20 mouse cellular contexts compared by ENCODE assay signal in genomic region chr14:47395007-47395406, GRCm38 (mm10). TPM values are rescaled to one million over a fixed set of nuclear protein-coding genes. Genes with fewer than 3 reads are reported as not detected.
DNase-seq lines count a peak whose midpoint lies in the region; ATAC-seq and TF ChIP-seq lines count a peak whose summit lies in the region.
"Had no signal": no experiment of that assay in that cellular context is flagged by ENCODE, and none has a peak within 500 bp of the region (broad histone marks: within the 10 kb centered on the region; RNA-seq: fewer than 3 reads in every experiment).

No protein-coding gene starts in this region.

- WGBS in midbrain, postnatal 0 days = 93% methylated on average over 6 of the region's 6 CpGs
- 90% methylated on average over 6 of the region's 6 CpGs for WGBS in midbrain, embryonic 16.5 days
- WGBS in heart, embryonic 10.5 days = 93% methylated on average over 6 of the region's 6 CpGs
- WGBS in liver, embryonic 12.5 days (ENCODE audit: insufficient replicate concordance) = 94% methylated on average over 6 of the region's 6 CpGs

- no peaks in the 10 kb centered on the region for H3K4me1 ChIP-seq in midbrain, postnatal 0 days (ENCODE audit: insufficient read depth, low read length)
- no peaks in the 10 kb centered on the region for H3K4me1 ChIP-seq in midbrain, embryonic 16.5 days (ENCODE audit: control insufficient read depth, insufficient read depth, low read length)
- no peaks in the 10 kb centered on the region for H3K4me1 ChIP-seq in heart, embryonic 10.5 days
- H3K4me1 ChIP-seq in liver, embryonic 12.5 days = no peaks in the 10 kb centered on the region
- H3K4me1 ChIP-seq: limb, embryonic 15.5 days; midbrain, embryonic 15.5 days; stomach, embryonic 15.5 days had no signal

- 0 out of 2 replicates have a peak overlapping the region, but pooled peaks have one; percentile 3 for H3K27ac ChIP-seq in midbrain, postnatal 0 days (ENCODE audit: low read depth, low read length)
- no peak overlapping the region for H3K27ac ChIP-seq in midbrain, embryonic 16.5 days (ENCODE audit: low read length)
- no peak overlapping the region for H3K27ac ChIP-seq in heart, embryonic 10.5 days
- no peak overlapping the region for H3K27ac ChIP-seq in liver, embryonic 12.5 days
- H3K27ac ChIP-seq: forebrain, embryonic 10.5 days; layer of hippocampus, adult 2 months; limb, embryonic 15.5 days; midbrain, embryonic 15.5 days; neural tube, embryonic 13.5 days; stomach, embryonic 15.5 days had no signal

- H3K9ac ChIP-seq in midbrain, postnatal 0 days (replicated peaks; ENCODE audit: low read length, poor library complexity, severe bottlenecking) = no peak overlapping the region
- H3K9ac ChIP-seq in midbrain, embryonic 16.5 days (ENCODE audit: low read depth, low read length) = no peak overlapping the region
- H3K9ac ChIP-seq in liver, embryonic 12.5 days = no peak overlapping the region
- H3K9ac ChIP-seq: forebrain, postnatal 0 days; limb, embryonic 15.5 days; midbrain, embryonic 15.5 days; neural tube, embryonic 13.5 days; stomach, embryonic 15.5 days had no signal

- no peaks in the 10 kb centered on the region for H3K27me3 ChIP-seq in midbrain, postnatal 0 days (ENCODE audit: insufficient read depth, low read length)
- H3K27me3 ChIP-seq in midbrain, embryonic 16.5 days (ENCODE audit: control insufficient read depth, insufficient read depth, low read depth, low read length) = no peaks in the 10 kb centered on the region
- no peaks in the 10 kb centered on the region for H3K27me3 ChIP-seq in heart, embryonic 10.5 days (ENCODE audit: insufficient read depth, poor library complexity, severe bottlenecking)
- no peaks in the 10 kb centered on the region for H3K27me3 ChIP-seq in liver, embryonic 12.5 days (replicated peaks)
- H3K27me3 ChIP-seq: CH12.LX; limb, embryonic 15.5 days; midbrain, embryonic 15.5 days; neural tube, embryonic 13.5 days; stomach, embryonic 15.5 days had no signal

- no peaks in the 10 kb centered on the region for H3K36me3 ChIP-seq in midbrain, postnatal 0 days (ENCODE audit: insufficient read depth, low read length)
- H3K36me3 ChIP-seq in midbrain, embryonic 16.5 days (ENCODE audit: control insufficient read depth, insufficient read depth, low read length) = no peaks in the 10 kb centered on the region
- H3K36me3 ChIP-seq in heart, embryonic 10.5 days = peaks cover 96% of the 10 kb centered on the region
- peaks cover 100% of the 10 kb centered on the region for H3K36me3 ChIP-seq in liver, embryonic 12.5 days
- H3K36me3 ChIP-seq: midbrain, embryonic 15.5 days had no signal

- no peak for ATAC-seq in midbrain, postnatal 0 days (ENCODE audit: low FRiP score)
- no peak for ATAC-seq in midbrain, embryonic 16.5 days
- no peak for ATAC-seq in liver, embryonic 12.5 days

- no peaks in the 10 kb centered on the region for H3K9me3 ChIP-seq in midbrain, postnatal 0 days (ENCODE audit: low read length)
- no peaks in the 10 kb centered on the region for H3K9me3 ChIP-seq in midbrain, embryonic 16.5 days (replicated peaks; ENCODE audit: control insufficient read depth, low read length, poor library complexity, severe bottlenecking)
- no peaks in the 10 kb centered on the region for H3K9me3 ChIP-seq in heart, embryonic 10.5 days
- no peaks in the 10 kb centered on the region for H3K9me3 ChIP-seq in liver, embryonic 12.5 days (replicated peaks)
- H3K9me3 ChIP-seq: forebrain, embryonic 10.5 days; limb, embryonic 15.5 days; midbrain, embryonic 15.5 days; neural tube, embryonic 13.5 days; stomach, embryonic 15.5 days had no signal

- no peak for DNase-seq in midbrain, postnatal 0 days (ENCODE audit: low spot score)
- DNase-seq in 416B (ENCODE audit: low read depth) = peak; percentile 60
- DNase-seq in CD4-positive, CD25-positive, alpha-beta regulatory T cell, adult 2 months (ENCODE audit: low read depth, low spot score) = peak; percentile 51
- peak; percentile 71 for DNase-seq in naive thymus-derived CD4-positive, alpha-beta T cell, adult 2 months (ENCODE audit: low read depth)
- no peak for DNase-seq in heart, embryonic 10.5 days (ENCODE audit: low spot score)
- DNase-seq: cerebellum, adult 18-20 months; gastrocnemius, postnatal 36 days; kidney, adult 2 months; kidney, postnatal 10 days; lung, postnatal 10 days had no signal

- no peak for TF ChIP-seq CTCF in midbrain, postnatal 0 days (IDR thresholded peaks at IDR 0.05)

- no peak overlapping the region for H3K4me3 ChIP-seq in midbrain, postnatal 0 days (ENCODE audit: low read depth, low read length)
- no peak overlapping the region for H3K4me3 ChIP-seq in midbrain, embryonic 16.5 days (ENCODE audit: low read depth, low read length)
- H3K4me3 ChIP-seq in heart, embryonic 10.5 days = no peak overlapping the region
- no peak overlapping the region for H3K4me3 ChIP-seq in liver, embryonic 12.5 days
- H3K4me3 ChIP-seq: forebrain, embryonic 10.5 days; layer of hippocampus, adult 2 months; limb, embryonic 15.5 days; midbrain, embryonic 15.5 days; neural tube, embryonic 13.5 days; stomach, embryonic 15.5 days had no signal

- no peak overlapping the region for H3K4me2 ChIP-seq in midbrain, postnatal 0 days (ENCODE audit: low read depth, low read length, poor library complexity, severe bottlenecking)
- no peak overlapping the region for H3K4me2 ChIP-seq in midbrain, embryonic 16.5 days (ENCODE audit: low read length)
- no peak overlapping the region for H3K4me2 ChIP-seq in liver, embryonic 12.5 days
- H3K4me2 ChIP-seq: limb, embryonic 15.5 days; midbrain, embryonic 15.5 days; stomach, embryonic 15.5 days had no signal

RNA-seq across cellular contexts. Expression of gene Dlgap5, which starts 23.2 kb away (rescaled TPM):
- 1.2 and 1.7 TPM in 2 replicates for total RNA-seq in midbrain, postnatal 0 days (2014; rRNA removed)
- polyA plus RNA-seq in midbrain, postnatal 0 days (2015; fragmentation: Nextera tagmentation; extraction: Ambion mirVana) = 1.9 and 2.2 TPM in 2 replicates
- 3.8 and 4.4 TPM in 2 replicates for polyA plus RNA-seq in midbrain, embryonic 16.5 days (2015; fragmentation: Nextera tagmentation; extraction: Ambion mirVana)
- polyA plus RNA-seq in heart, embryonic 10.5 days (2016; fragmentation: Nextera tagmentation; extraction: Ambion mirVana) = 55.9 and 65.2 TPM in 2 replicates
- 68.0 and 73.9 TPM in 2 replicates for polyA plus RNA-seq in liver, embryonic 12.5 days (2016; fragmentation: Nextera tagmentation; extraction: Ambion mirVana)

RNA-seq across cellular contexts. Expression of gene Lgals3, which starts 27.5 kb away (rescaled TPM):
- 3.7 and 14.6 TPM in 2 replicates for total RNA-seq in midbrain, postnatal 0 days (2014; rRNA removed)
- 5.2 and 6.3 TPM in 2 replicates for polyA plus RNA-seq in midbrain, postnatal 0 days (2015; fragmentation: Nextera tagmentation; extraction: Ambion mirVana)
- polyA plus RNA-seq in midbrain, embryonic 16.5 days (2015; fragmentation: Nextera tagmentation; extraction: Ambion mirVana) = 2.6 and 5.0 TPM in 2 replicates
- 1.4 and 2.2 TPM in 2 replicates for polyA plus RNA-seq in heart, embryonic 10.5 days (2016; fragmentation: Nextera tagmentation; extraction: Ambion mirVana)
- 13.7 and 14.6 TPM in 2 replicates for polyA plus RNA-seq in liver, embryonic 12.5 days (2016; fragmentation: Nextera tagmentation; extraction: Ambion mirVana)

RNA-seq across cellular contexts. Expression of gene Fbxo34, which starts 55.2 kb away (rescaled TPM):
- total RNA-seq in midbrain, postnatal 0 days (2014; rRNA removed) = 29.7 and 29.9 TPM in 2 replicates
- polyA plus RNA-seq in midbrain, postnatal 0 days (2015; fragmentation: Nextera tagmentation; extraction: Ambion mirVana) = 36.5 and 45.5 TPM in 2 replicates
- 30.0 and 32.6 TPM in 2 replicates for polyA plus RNA-seq in midbrain, embryonic 16.5 days (2015; fragmentation: Nextera tagmentation; extraction: Ambion mirVana)
- 21.8 and 22.0 TPM in 2 replicates for polyA plus RNA-seq in heart, embryonic 10.5 days (2016; fragmentation: Nextera tagmentation; extraction: Ambion mirVana)
- 36.4 and 38.0 TPM in 2 replicates for polyA plus RNA-seq in liver, embryonic 12.5 days (2016; fragmentation: Nextera tagmentation; extraction: Ambion mirVana)

Comparison
In these comparisons a context has a peak if more than half of its experiments do, and no peak if none do; other contexts are left out.
1. DNase-seq: peak in 416B (single experiment), CD4-positive, CD25-positive, alpha-beta regulatory T cell, adult 2 months (single experiment) and naive thymus-derived CD4-positive, alpha-beta T cell, adult 2 months (single experiment); none in midbrain, postnatal 0 days (single experiment) and heart, embryonic 10.5 days (single experiment).
2. RNA of gene Dlgap5, which starts 23.2 kb away (polyA plus RNA-seq): 68.0 to 73.9 TPM in liver, embryonic 12.5 days and 55.9 to 65.2 TPM in heart, embryonic 10.5 days; 3.8 to 4.4 TPM in midbrain, embryonic 16.5 days and 1.9 to 2.2 TPM in midbrain, postnatal 0 days; every median in the first group is over 10 times any median in the second.